Mouse (Mus musculus): ENCODE results near the gene Unc93b1. TPM values are rescaled to one million over a fixed set of nuclear protein-coding genes. Genes with fewer than 3 reads are reported as not detected.

Unc93b1 gene
- polyA plus RNA-seq, 1 experiment = 180 TPM

- Histone ChIP-seq H3K4me3 (replicated peaks; ENCODE audit: extremely low read depth, low read depth, low read length) (peak overlapping the region; percentile 86), H3K4me1 (ENCODE audit: control insufficient read depth, insufficient read depth, low read length) (peaks cover 4% of the 10 kb centered on the region)
- TF ChIP-seq POLR2A (IDR thresholded peaks at IDR 0.05; ENCODE audit: borderline replicate concordance, extremely low read depth, low read depth, low read length) = peak; percentile 55; the same call in 1 of the 2 replicates
- TF ChIP-seq CTCF (IDR thresholded peaks at IDR 0.05; ENCODE audit: insufficient read depth, low read length) = no peak
- DNase-seq = peak; percentile 71
- 12% methylated on average over 22 of the region's 22 CpGs for WGBS
Measured at GRCm38 (mm10) chr19:3935896-3936850, 1.2 kb downstream of the Unc93b1 start.

- TF ChIP-seq POLR2A (IDR thresholded peaks at IDR 0.05; ENCODE audit: borderline replicate concordance, extremely low read depth, low read depth, low read length) (no peak), CTCF (IDR thresholded peaks at IDR 0.05; ENCODE audit: insufficient read depth, low read length) (no peak)
- Histone ChIP-seq H3K4me3 (replicated peaks; ENCODE audit: extremely low read depth, low read depth, low read length) (no peak overlapping the region), H3K4me1 (ENCODE audit: control insufficient read depth, insufficient read depth, low read length) (no peaks in the 10 kb centered on the region)
- DNase-seq = no peak
- 79% methylated on average over 7 of the region's 7 CpGs for WGBS
Measured at GRCm38 (mm10) chr19:3942315-3942714, 7.3 kb downstream of the Unc93b1 start.

GRCm38 (mm10) chr19:3942986-3943735 is 8.2 kb downstream of the Unc93b1 start:
- TF ChIP-seq CTCF (IDR thresholded peaks at IDR 0.05; ENCODE audit: insufficient read depth, low read length) = no peak
- no peak for TF ChIP-seq POLR2A (IDR thresholded peaks at IDR 0.05; ENCODE audit: borderline replicate concordance, extremely low read depth, low read depth, low read length)
- DNase-seq = peak; percentile 71
- Histone ChIP-seq H3K4me3 (replicated peaks; ENCODE audit: extremely low read depth, low read depth, low read length) (no peak overlapping the region), H3K4me1 (ENCODE audit: control insufficient read depth, insufficient read depth, low read length) (no peaks in the 10 kb centered on the region)
- 32% methylated on average over 27 of the region's 27 CpGs for WGBS

GRCm38 (mm10) chr19:3945872-3946564 is 11.0 kb downstream of the Unc93b1 start:
- H3K4me1 ChIP-seq (ENCODE audit: control insufficient read depth, insufficient read depth, low read length) = no peaks in the 10 kb centered on the region
- 29% methylated on average over 10 of the region's 10 CpGs for WGBS
- TF ChIP-seq POLR2A (IDR thresholded peaks at IDR 0.05; ENCODE audit: borderline replicate concordance, extremely low read depth, low read depth, low read length) (no peak), CTCF (IDR thresholded peaks at IDR 0.05; ENCODE audit: insufficient read depth, low read length) (no peak)
- H3K4me3 ChIP-seq (replicated peaks; ENCODE audit: extremely low read depth, low read depth, low read length) = no peak overlapping the region
- DNase-seq = no peak

- Histone ChIP-seq H3K4me1 (ENCODE audit: control insufficient read depth, insufficient read depth, low read length) (no peaks in the 10 kb centered on the region), H3K4me3 (replicated peaks; ENCODE audit: extremely low read depth, low read depth, low read length) (no peak overlapping the region)
- TF ChIP-seq POLR2A (IDR thresholded peaks at IDR 0.05; ENCODE audit: borderline replicate concordance, extremely low read depth, low read depth, low read length) = no peak
- TF ChIP-seq CTCF (IDR thresholded peaks at IDR 0.05; ENCODE audit: insufficient read depth, low read length) = peak; percentile 96
- 35% methylated on average over 2 of the region's 2 CpGs for WGBS
- DNase-seq = peak; percentile 64
Measured at GRCm38 (mm10) chr19:3946715-3947114, 11.7 kb downstream of the Unc93b1 start.

- TF ChIP-seq POLR2A (IDR thresholded peaks at IDR 0.05; ENCODE audit: borderline replicate concordance, extremely low read depth, low read depth, low read length) (no peak), CTCF (IDR thresholded peaks at IDR 0.05; ENCODE audit: insufficient read depth, low read length) (no peak)
- no peak overlapping the region for H3K4me3 ChIP-seq (replicated peaks; ENCODE audit: extremely low read depth, low read depth, low read length)
- DNase-seq = no peak
- no peaks in the 10 kb centered on the region for H3K4me1 ChIP-seq (ENCODE audit: control insufficient read depth, insufficient read depth, low read length)
- WGBS = 82% methylated on average over 3 of the region's 3 CpGs
Measured at GRCm38 (mm10) chr19:3947813-3948212, 12.8 kb downstream of the Unc93b1 start.

GRCm38 (mm10) chr19:3948546-3948945 is 13.6 kb downstream of the Unc93b1 start:
- no peaks in the 10 kb centered on the region for H3K4me1 ChIP-seq (ENCODE audit: control insufficient read depth, insufficient read depth, low read length)
- no peak for TF ChIP-seq POLR2A (IDR thresholded peaks at IDR 0.05; ENCODE audit: borderline replicate concordance, extremely low read depth, low read depth, low read length)
- no peak for TF ChIP-seq CTCF (IDR thresholded peaks at IDR 0.05; ENCODE audit: insufficient read depth, low read length)
- WGBS = 81% methylated on average over 14 of the region's 14 CpGs
- H3K4me3 ChIP-seq (replicated peaks; ENCODE audit: extremely low read depth, low read depth, low read length) = no peak overlapping the region
- no peak for DNase-seq

- Histone ChIP-seq H3K4me3 (replicated peaks; ENCODE audit: extremely low read depth, low read depth, low read length) (no peak overlapping the region), H3K4me1 (ENCODE audit: control insufficient read depth, insufficient read depth, low read length) (no peaks in the 10 kb centered on the region)
- TF ChIP-seq POLR2A (IDR thresholded peaks at IDR 0.05; ENCODE audit: borderline replicate concordance, extremely low read depth, low read depth, low read length) = no peak
- no peak for DNase-seq
- 87% methylated on average over 3 of the region's 3 CpGs for WGBS
Measured at GRCm38 (mm10) chr19:3950331-3950730, 15.3 kb downstream of the Unc93b1 start.

- DNase-seq = no peak
- no peak for TF ChIP-seq CTCF (IDR thresholded peaks at IDR 0.05; ENCODE audit: insufficient read depth, low read length)
- no peak for TF ChIP-seq POLR2A (IDR thresholded peaks at IDR 0.05; ENCODE audit: borderline replicate concordance, extremely low read depth, low read depth, low read length)
- no peaks in the 10 kb centered on the region for H3K4me1 ChIP-seq (ENCODE audit: control insufficient read depth, insufficient read depth, low read length)
- H3K4me3 ChIP-seq (replicated peaks; ENCODE audit: extremely low read depth, low read depth, low read length) = no peak overlapping the region
Measured at GRCm38 (mm10) chr19:3951461-3951860, 16.5 kb downstream of the Unc93b1 start.
